Mouse (Mus musculus) adrenal gland, adult 2 months (tissue): Measurements from ENCODE around the gene Fermt3. TPM values are rescaled to one million over a fixed set of nuclear protein-coding genes. Genes with fewer than 3 reads are reported as not detected.
A peak's percentile ranks its signal among the peaks of the same experiment; 100 is the strongest.

Source experiments
- DNase-seq: peaks from one replicate; pipeline ENCODE4 v3.0.0; 2021
- polyA plus RNA-seq: library from polyadenylated mRNA; depleted of rRNA; stranded (reverse); fragments of >200 nt; gene quantifications from 2 replicates; pipeline ENCODE4 v1.2.3, GENCODE M21; 2012
- total RNA-seq, 2 experiments: library from RNA; stranded (reverse); gene quantifications; 2 replicates each; pipeline ENCODE4 v1.2.3; 2021

Gene Fermt3
- total and polyA plus RNA-seq, 3 experiments, result 6.7 to 10.8 (median 7.1) TPM

- peak; percentile 77 for DNase-seq
Observed at GRCm38 (mm10) chr19:7039088-7039720, 19.9 kb upstream of the Fermt3 start.

DNA sequence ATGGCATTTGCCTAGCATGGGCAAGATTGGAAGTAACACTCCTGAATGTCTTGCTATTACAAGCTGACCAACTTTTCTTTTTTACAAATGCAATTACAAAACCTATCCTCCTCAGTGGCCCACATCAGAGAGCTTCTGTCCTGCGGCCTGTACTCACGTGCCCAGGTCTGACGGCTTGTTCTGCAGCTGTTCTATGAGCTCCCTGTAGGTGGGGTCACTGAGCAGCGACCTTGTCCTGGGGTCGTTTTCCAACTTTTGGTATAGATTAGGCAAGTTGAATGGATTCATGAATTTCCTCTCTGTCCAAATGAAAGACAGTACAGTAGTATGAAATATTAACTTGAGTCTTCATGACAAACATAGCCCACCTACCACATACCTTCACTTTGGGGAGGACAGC, 14.7 kb upstream of the Fermt3 start:
- DNase-seq, result no peak

DNA sequence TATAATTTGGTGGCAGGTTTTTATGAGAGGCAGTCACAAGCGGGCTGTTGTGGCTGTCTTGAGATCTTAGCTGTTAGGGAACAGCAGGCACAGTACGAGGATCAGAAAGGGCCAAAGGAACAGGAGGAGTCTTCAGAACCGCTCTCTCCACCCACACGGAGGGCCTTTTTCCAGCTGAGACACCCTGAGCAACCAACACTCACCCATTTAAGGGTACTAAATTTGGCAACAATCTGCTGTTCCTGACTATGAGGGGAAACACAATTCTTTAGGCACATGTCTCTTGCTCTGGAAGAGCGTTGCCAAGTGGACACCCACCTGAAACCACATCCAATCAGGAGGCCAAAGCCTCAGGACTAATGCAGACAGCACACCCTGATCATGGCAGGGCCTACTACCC, 10.3 kb upstream of the Fermt3 start:
- DNase-seq, result no peak

- DNase-seq, result peak; percentile 77
Observed at GRCm38 (mm10) chr19:7020224-7020641, 964 bp upstream of the Fermt3 start.

- DNase-seq, result no peak
Observed at GRCm38 (mm10) chr19:7018546-7018945, 723 bp downstream of the Fermt3 start.

GRCm38 (mm10) chr19:7017541-7018457, 1.5 kb downstream of the Fermt3 start:
- no peak for DNase-seq

- no peak for DNase-seq
Observed at GRCm38 (mm10) chr19:7014481-7015135, 4.7 kb downstream of the Fermt3 start.

DNA sequence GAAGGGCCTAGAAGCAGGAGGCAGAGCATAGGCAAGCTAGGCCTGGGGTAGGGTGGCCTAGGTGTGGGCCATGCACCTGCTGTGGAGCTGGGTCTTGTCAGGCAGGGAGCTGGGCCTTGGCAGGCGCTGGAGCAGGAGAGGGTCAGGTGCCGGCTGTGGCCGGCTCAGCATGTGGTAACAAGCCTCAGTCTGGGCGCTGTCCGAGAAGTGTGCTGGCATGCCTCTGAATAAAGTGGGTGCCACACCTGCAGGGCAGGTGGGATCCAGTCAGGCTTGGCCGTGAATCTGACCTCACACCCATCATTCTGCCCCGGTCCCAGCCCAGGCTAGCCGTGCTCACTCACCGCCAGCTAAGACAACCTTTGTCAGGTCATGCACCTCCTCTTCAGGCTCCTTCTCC, 5.3 kb downstream of the Fermt3 start:
- DNase-seq, result no peak

- DNase-seq, result peak; percentile 20
Observed at GRCm38 (mm10) chr19:7012426-7012825, 6.8 kb downstream of the Fermt3 start.

DNA sequence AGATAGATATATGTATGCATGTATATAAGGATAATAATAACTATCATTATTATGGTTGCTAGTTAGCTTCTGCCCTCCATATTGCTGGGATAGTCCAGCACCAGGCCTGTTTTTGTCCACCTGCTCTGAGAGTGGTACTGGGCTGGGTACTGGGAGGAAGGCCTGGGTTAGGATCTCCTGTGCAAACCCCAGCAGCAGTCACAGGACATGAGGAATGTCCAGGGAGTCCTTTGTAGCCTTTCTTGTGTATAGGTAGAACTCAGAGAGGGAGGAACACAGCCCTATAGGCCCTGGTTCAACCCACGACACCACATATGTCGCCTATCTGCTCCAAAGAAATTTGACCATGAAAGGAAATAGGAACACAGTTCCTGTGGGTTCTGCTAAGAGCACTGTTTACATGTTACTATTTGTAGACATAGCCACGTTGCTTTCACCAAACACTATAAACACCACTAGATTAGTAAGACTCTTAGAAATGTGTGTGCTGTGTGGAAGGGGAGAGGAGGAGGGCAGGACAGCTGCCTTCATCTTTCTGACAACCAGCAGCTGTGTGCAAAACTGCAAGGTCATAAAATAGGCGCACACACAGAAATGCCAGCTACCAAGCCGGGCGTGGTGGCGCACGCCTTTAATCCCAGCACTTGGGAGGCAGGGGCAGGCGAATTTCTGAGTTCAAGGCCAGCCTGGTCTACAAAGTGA, 12.2 kb downstream of the Fermt3 start:
- DNase-seq, result no peak

- DNase-seq, result no peak
Observed at GRCm38 (mm10) chr19:6999360-7000063, 19.8 kb downstream of the Fermt3 start.

DNA sequence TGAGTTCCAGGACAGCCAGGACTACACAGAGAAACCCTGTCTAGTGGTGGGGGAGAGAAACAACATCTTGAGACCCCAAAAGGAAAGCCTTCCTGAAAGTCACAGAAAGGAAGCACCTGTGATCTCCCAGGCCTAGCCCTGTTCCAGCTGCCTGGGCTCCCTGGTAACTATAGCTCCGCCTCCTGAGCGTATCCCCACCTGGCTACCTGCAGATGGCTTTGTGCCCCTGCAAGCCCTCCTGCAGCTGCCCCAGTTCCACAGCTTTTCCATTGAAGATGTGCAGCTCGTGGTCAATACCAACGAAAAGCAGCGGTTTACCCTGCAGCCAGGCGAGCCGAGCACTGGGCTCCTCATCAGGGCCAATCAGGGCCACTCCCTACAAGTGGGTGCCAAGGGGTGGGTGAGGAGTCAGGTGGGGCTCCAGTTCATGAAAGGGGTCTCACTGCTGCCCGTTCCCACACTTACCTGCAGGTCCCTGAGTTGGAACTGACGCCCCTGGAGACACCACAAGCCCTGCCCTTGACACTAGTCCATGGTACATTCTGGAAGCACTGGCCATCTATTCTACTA, 21.5 kb downstream of the Fermt3 start:
- peak; percentile 4 for DNase-seq

- peak; percentile 95 for DNase-seq
Observed at GRCm38 (mm10) chr19:6996006-6996405, 23.3 kb downstream of the Fermt3 start, which contains the start of the genes Nudt22 and Trpt1. Gene Nudt22, minus strand, starts transcription at chr19:6996117. Gene Trpt1, plus strand, starts transcription at chr19:6996131.

- DNase-seq, result peak; percentile 62
Observed at GRCm38 (mm10) chr19:6995255-6995991, 23.8 kb downstream of the Fermt3 start.

GRCm38 (mm10) chr19:6994489-6994888, 24.8 kb downstream of the Fermt3 start:
- DNase-seq, result peak; percentile 4

DNA sequence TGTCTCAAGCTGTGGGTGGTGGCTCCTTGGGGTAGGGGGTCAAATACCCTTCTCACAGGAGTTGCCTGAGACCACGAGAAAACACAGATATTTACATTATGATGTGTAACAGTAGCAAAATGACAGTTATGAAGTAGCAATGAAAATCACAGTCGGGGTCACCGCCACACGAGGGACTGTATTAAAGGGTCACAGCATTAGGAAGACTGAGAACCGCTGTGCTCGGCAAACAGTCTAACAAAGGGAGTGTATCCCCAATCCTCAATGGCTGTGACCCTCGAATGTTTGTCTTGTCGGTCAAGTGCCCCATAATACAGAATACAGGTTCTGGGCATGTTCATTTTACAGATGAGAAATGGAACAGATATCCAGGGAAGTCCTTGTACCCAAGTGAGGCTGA, 25.3 kb downstream of the Fermt3 start:
- peak; percentile 3 for DNase-seq

GRCm38 (mm10) chr19:6993011-6993770, 26.1 kb downstream of the Fermt3 start:
- peak; percentile 8 for DNase-seq

DNA sequence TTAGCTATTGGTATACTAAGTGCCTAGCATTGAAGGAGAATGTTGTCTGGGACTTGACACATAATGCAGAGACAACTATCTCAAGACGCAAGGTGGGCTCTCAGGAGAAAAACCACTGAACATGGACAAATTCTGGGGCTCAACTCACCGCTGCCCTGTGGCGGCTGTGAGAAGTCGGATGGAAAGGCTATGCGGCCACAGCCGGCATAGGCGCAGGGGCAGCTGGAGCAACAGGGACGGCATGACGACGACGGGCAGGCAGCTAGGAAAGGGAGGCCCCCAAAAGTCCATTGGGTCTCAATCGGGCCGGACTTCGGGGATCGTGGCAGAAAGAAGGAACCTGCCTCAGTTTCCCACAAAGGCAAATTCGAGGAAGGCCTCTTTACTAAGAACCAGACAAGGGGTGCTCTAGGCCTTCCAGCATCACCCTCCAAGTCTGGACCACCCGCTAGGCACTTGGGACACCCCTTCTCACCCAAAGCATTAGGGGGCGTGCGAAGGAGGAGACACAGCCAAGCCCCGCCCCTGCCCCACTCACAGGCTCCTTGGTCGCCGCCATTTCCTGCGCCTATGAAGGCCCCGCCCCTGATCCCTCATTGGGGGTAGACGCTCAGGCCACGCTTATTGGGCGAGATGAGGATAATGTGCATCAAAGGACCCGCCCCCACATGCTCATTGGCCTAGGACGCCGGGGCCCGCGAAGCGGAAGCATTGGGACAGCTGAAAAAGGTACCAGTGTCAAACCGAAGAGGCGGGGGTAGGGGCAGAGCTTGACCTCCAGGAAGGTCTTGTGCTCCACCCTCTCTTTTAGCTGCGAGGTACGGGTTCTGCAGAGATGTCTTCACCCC, 27.0 kb downstream of the Fermt3 start, which contains the start of gene Dnajc4:
Gene Dnajc4, minus strand, starts transcription at position 562 of the 848 bp plus-strand sequence.
- DNase-seq, result peak; percentile 97
